Mouse (Mus musculus) heart, embryonic 14.5 days (tissue): Measurements from ENCODE around the gene Cysrt1. TPM values are rescaled to one million over a fixed set of nuclear protein-coding genes. Genes with fewer than 3 reads are reported as not detected.

Experiments
- ATAC-seq: fragments of 200-750 bp; cut with Nextera tagmentation; 2 replicates; pipeline ENCODE4 v1.8.0; 2017; ENCODE audit warnings: low read depth, moderate TSS enrichment; ENCODE audit not compliant: insufficient number of reproducible peaks, insufficient read depth, low FRiP score
- H3K27ac ChIP-seq, 2 experiments: fragments of 200-500 bp in 1 of 2; fragments of 300-500 bp in 1 of 2; sonication (generic) in 1 of 2; replicated peaks in 1 of 2; 2 replicates each; pipeline ENCODE4 v1.5.1; 2012 to 2014; ENCODE audit warnings: low read depth in 2 of 2, low read length in 2 of 2, control low read depth in 1 of 2, mild to moderate bottlenecking in 1 of 2, mixed read lengths in 1 of 2; ENCODE audit not compliant: control insufficient read depth in 1 of 2, insufficient read depth in 1 of 2
- H3K27me3 ChIP-seq: fragments of 300-500 bp; sonication (generic); 2 replicates; pipeline ENCODE4 v1.6.1; 2014; ENCODE audit warnings: mild to moderate bottlenecking, low read length, control low read depth; ENCODE audit not compliant: control insufficient read depth, insufficient read depth
- H3K36me3 ChIP-seq: fragments of 300-500 bp; sonication (generic); 2 replicates; pipeline ENCODE4 v1.6.1; 2014; ENCODE audit warnings: mild to moderate bottlenecking, control low read depth, low read length, mixed read lengths; ENCODE audit not compliant: control insufficient read depth, insufficient read depth
- H3K4me1 ChIP-seq, 2 experiments: fragments of 200-500 bp in 1 of 2; fragments of 300-500 bp in 1 of 2; sonication (generic) in 1 of 2; 2 replicates each; pipeline ENCODE4 v1.6.1; 2012 to 2014; ENCODE audit warnings: low read length in 2 of 2, control low read depth in 1 of 2, mixed read lengths in 1 of 2; ENCODE audit not compliant: control insufficient read depth in 2 of 2, insufficient read depth in 2 of 2
- H3K4me2 ChIP-seq: fragments of 300-500 bp; sonication (generic); 2 replicates; pipeline ENCODE4 v1.6.1; 2014; ENCODE audit warnings: mild to moderate bottlenecking, low read length
- H3K4me3 ChIP-seq, 2 experiments: fragments of 200-500 bp in 1 of 2; fragments of 300-500 bp in 1 of 2; sonication (generic) in 1 of 2; 2 replicates each; pipeline ENCODE4 v1.5.1; 2012 to 2014; ENCODE audit warnings: low read length in 2 of 2, mild to moderate bottlenecking in 2 of 2, control low read depth in 1 of 2, low read depth in 1 of 2, moderate library complexity in 1 of 2; ENCODE audit not compliant: control insufficient read depth in 1 of 2, insufficient read depth in 1 of 2
- H3K9ac ChIP-seq: fragments of 300-500 bp; sonication (generic); 2 replicates; pipeline ENCODE4 v1.6.1; 2014; ENCODE audit warnings: mild to moderate bottlenecking, low read length
- H3K9me3 ChIP-seq: fragments of 300-500 bp; sonication (generic); 2 replicates; pipeline ENCODE4 v1.6.1; 2016; ENCODE audit warnings: low read length, control low read depth; ENCODE audit not compliant: control insufficient read depth
- WGBS: fragments of 180-500 bp; shearing (Covaris S2); extraction: QIAGEN DNeasy Blood & Tissue Kit; methylation state at CpG from one replicate; pipeline ENCODE4 v1.1.7; 2014; 5-methylcytosine and 5-hydroxymethylcytosine counted together
- polyA plus RNA-seq: library from polyadenylated mRNA; unstranded; fragments of >200 nt; fragmentation: Nextera tagmentation; extraction: Ambion mirVana; gene quantifications from 2 replicates; pipeline ENCODE4 v1.2.1, GENCODE M21; 2014

Cysrt1 gene
- polyA plus RNA-seq, 1 experiment from 2014 or later, result not detected

DNA sequence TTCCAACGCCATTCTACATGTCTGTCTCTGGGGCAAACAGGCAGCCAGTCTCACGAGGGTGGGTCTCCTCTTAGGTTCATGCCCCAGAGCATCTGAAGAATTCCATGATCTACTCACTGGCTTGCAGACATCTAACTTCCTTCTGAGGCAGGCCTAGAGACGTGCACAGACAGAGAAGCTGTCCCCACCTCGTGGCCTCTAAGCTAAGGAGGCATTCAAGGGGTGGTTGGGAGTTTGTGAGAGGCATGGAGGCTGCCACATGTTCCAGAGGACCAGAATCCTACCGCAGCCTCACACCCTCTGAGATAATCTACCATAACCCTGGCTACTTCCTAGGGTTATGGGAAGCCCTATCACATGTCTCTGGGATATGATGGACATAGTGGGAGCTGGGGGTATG, 48.2 kb downstream of the Cysrt1 start:
- no peaks in the 10 kb centered on the region for H3K9me3 ChIP-seq
- peak overlapping the region in 1 of 2 experiments; percentile 59; a peak in 2 of 4 replicates for H3K27ac ChIP-seq
- H3K4me3 ChIP-seq, result no peak overlapping the region
- peak overlapping the region; percentile 30; the same call in 1 of the 2 replicates for H3K9ac ChIP-seq
- 64% methylated on average over 5 of the region's 5 CpGs for WGBS
- H3K27me3 ChIP-seq, result peaks cover 5% of the 10 kb centered on the region
- peaks cover 9% of the 10 kb centered on the region for H3K36me3 ChIP-seq
- peak overlapping the region; percentile 72; the same call in 1 of the 2 replicates for H3K4me2 ChIP-seq
- peaks cover 9 to 26% of the 10 kb centered on the region in 2 experiments; a peak in 3 of 4 replicates for H3K4me1 ChIP-seq
- no peak for ATAC-seq

DNA sequence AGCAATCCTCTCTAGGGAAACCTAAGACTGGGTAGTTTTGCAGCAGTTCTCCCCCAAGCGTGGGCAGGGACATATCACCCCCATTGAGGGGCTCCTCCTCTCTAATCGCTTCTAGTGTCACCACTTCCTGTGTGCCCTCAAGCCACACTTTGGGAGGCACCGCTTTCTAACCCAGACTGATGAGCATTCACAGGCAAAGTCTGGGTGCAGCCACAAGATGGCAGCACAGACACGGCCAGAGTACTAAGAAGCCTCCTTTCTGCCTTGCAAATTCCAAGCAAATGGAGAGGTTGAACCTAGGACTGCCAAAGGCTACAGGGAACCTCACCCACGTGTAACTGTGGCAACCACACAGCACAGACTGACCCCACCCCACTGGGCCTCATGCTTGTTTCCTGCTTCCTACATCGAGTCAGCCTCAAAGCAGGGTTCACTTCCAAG, 48.9 kb downstream of the Cysrt1 start:
- Histone ChIP-seq H3K4me3 (no peak overlapping the region), H3K9ac (peak overlapping the region; percentile 30; the same call in 1 of the 2 replicates), H3K27ac (peak overlapping the region in 1 of 2 experiments; percentile 59; a peak in 2 of 4 replicates), H3K36me3 (peaks cover 4% of the 10 kb centered on the region; the same call in 1 of the 2 replicates), H3K4me1 (peaks cover 9 to 24% of the 10 kb centered on the region in 2 experiments; a peak in 3 of 4 replicates), H3K27me3 (peaks cover 5% of the 10 kb centered on the region), H3K9me3 (no peaks in the 10 kb centered on the region), H3K4me2 (peak overlapping the region; percentile 72)
- 2% methylated on average over 6 of the region's 6 CpGs for WGBS
- peak; percentile 54 for ATAC-seq

Other genes with a start within 250 kb of the Cysrt1 start
- 43.2 and 48.1 TPM in 2 replicates for gene Nsmf, start 188.1 kb downstream of the Cysrt1 start, polyA plus RNA-seq
- gene Entpd8, start 162.1 kb downstream of the Cysrt1 start, polyA plus RNA-seq, result not detected in 2 replicates
- gene Noxa1, start 147.3 kb downstream of the Cysrt1 start, polyA plus RNA-seq, result not detected in 2 replicates
- 11.9 and 13.9 TPM in 2 replicates for gene Nrarp, start 61.7 kb downstream of the Cysrt1 start, polyA plus RNA-seq
- gene Tor4a, start 45.6 kb downstream of the Cysrt1 start, polyA plus RNA-seq, result 6.5 and 8.0 TPM in 2 replicates
- gene Nelfb, start 31.0 kb downstream of the Cysrt1 start, polyA plus RNA-seq, result 58.4 and 65.9 TPM in 2 replicates
- gene Stpg3, start 27.8 kb downstream of the Cysrt1 start, polyA plus RNA-seq, result not detected in 2 replicates
- 0.93 TPM in 1 of 2 replicates, not detected in the other for gene Fam166a, start 23.7 kb downstream of the Cysrt1 start, polyA plus RNA-seq
- gene Tubb4b, start 17.8 kb downstream of the Cysrt1 start, polyA plus RNA-seq, result 342 and 395 TPM in 2 replicates
- not detected in 2 replicates for gene Slc34a3, start 8.1 kb downstream of the Cysrt1 start, polyA plus RNA-seq
- not detected in 2 replicates for gene Rnf224, start 5.7 kb downstream of the Cysrt1 start, polyA plus RNA-seq
- 5.3 and 8.0 TPM in 2 replicates for gene Rnf208, start 197 bp downstream of the Cysrt1 start, polyA plus RNA-seq
- 1.8 and 2.4 TPM in 2 replicates for gene AL732309.1, start 4.4 kb upstream of the Cysrt1 start, polyA plus RNA-seq
- gene Tmem203, start 13.0 kb upstream of the Cysrt1 start, polyA plus RNA-seq, result 12.3 and 16.3 TPM in 2 replicates
- 2.3 and 3.1 TPM in 2 replicates for gene Tprn, start 20.2 kb upstream of the Cysrt1 start, polyA plus RNA-seq
- 150 and 163 TPM in 2 replicates for gene Ssna1, start 30.0 kb upstream of the Cysrt1 start, polyA plus RNA-seq
- gene Anapc2, start 30.0 kb upstream of the Cysrt1 start, polyA plus RNA-seq, result 70.2 and 71.3 TPM in 2 replicates
- gene Tmem210, start 45.7 kb upstream of the Cysrt1 start, polyA plus RNA-seq, result not detected in 2 replicates
- gene Lrrc26, start 47.5 kb upstream of the Cysrt1 start, polyA plus RNA-seq, result not detected in 2 replicates
- 0.05 TPM in 1 of 2 replicates, not detected in the other for gene Grin1, start 76.7 kb upstream of the Cysrt1 start, polyA plus RNA-seq
- 42.8 and 48.1 TPM in 2 replicates for gene Man1b1, start 89.9 kb upstream of the Cysrt1 start, polyA plus RNA-seq
- 11.5 and 12.4 TPM in 2 replicates for gene Dpp7, start 113.9 kb upstream of the Cysrt1 start, polyA plus RNA-seq
- gene Uap1l1, start 123.2 kb upstream of the Cysrt1 start, polyA plus RNA-seq, result 17.6 and 18.3 TPM in 2 replicates
- gene Sapcd2, start 129.9 kb upstream of the Cysrt1 start, polyA plus RNA-seq, result 14.4 and 17.7 TPM in 2 replicates
- 0.81 and 0.85 TPM in 2 replicates for gene Entpd2, start 153.4 kb upstream of the Cysrt1 start, polyA plus RNA-seq
- 29.3 and 29.5 TPM in 2 replicates for gene Npdc1, start 156.9 kb upstream of the Cysrt1 start, polyA plus RNA-seq
- 0.14 TPM in 1 of 2 replicates, not detected in the other for gene Fut7, start 180.8 kb upstream of the Cysrt1 start, polyA plus RNA-seq
- gene Abca2, start 186.3 kb upstream of the Cysrt1 start, polyA plus RNA-seq, result 3.8 and 4.3 TPM in 2 replicates
- gene Clic3, start 214.4 kb upstream of the Cysrt1 start, polyA plus RNA-seq, result 3.8 and 4.6 TPM in 2 replicates
- gene Paxx, start 218.6 kb upstream of the Cysrt1 start, polyA plus RNA-seq, result 31.0 and 32.6 TPM in 2 replicates
- 98.5 and 112 TPM in 2 replicates for gene Ptgds, start 227.6 kb upstream of the Cysrt1 start, polyA plus RNA-seq